Mouse (Mus musculus) gastrocnemius, postnatal 25 days (tissue): ENCODE results near the gene Gm17374. TPM values are rescaled to one million over a fixed set of nuclear protein-coding genes. Genes with fewer than 3 reads are reported as not detected.
A peak's percentile ranks its signal among the peaks of the same experiment; 100 is the strongest.
"Not testable (repeated sequence)": the region's sequence is repeated elsewhere in the genome, so short reads cannot be mapped to it uniquely, and the experiment has no call there.

Source experiments
- DNase-seq: peaks from one replicate; pipeline ENCODE4 v3.0.0; 2022
- long read RNA-seq, 2 experiments: library from polyadenylated mRNA; stranded (forward); transcript quantifications; one replicate each; pipeline ENCODE4 v2.0.0; 2021
- total RNA-seq, 2 experiments: library from RNA; stranded (reverse); gene quantifications; 1 replicate in 1 of 2; 2 replicates in 1 of 2; pipeline ENCODE4 v1.2.3; 2021

Gm17374 gene
- not detected for total RNA-seq
- long read RNA-seq, experiment 1, partial matches to known transcripts: 0 of 3 reads
- long read RNA-seq, experiment 1, other reads (novel, unspliced or antisense): 3 of 3 reads
- long read RNA-seq, experiment 2, partial matches to known transcripts: 0 of 2 reads
- long read RNA-seq, experiment 2, other reads (novel, unspliced or antisense): 2 of 2 reads

GRCm38 (mm10) chr2:140151743-140152142, at the start of gene Gm17374:
TSS of gene Gm17374 (plus strand) at chr2:140152043.
- DNase-seq: not testable (repeated sequence)

- DNase-seq: no peak
Measured at GRCm38 (mm10) chr2:140104951-140105350, 46.9 kb upstream of the Gm17374 start.

- DNase-seq: no peak
Measured at GRCm38 (mm10) chr2:140107641-140108040, 44.2 kb upstream of the Gm17374 start.

- DNase-seq: no peak
Measured at GRCm38 (mm10) chr2:140108945-140109344, 42.9 kb upstream of the Gm17374 start.

- peak; percentile 38 for DNase-seq
Measured at GRCm38 (mm10) chr2:140113851-140114250, 38.0 kb upstream of the Gm17374 start.

- no peak for DNase-seq
Measured at GRCm38 (mm10) chr2:140125516-140125915, 26.3 kb upstream of the Gm17374 start.

GRCm38 (mm10) chr2:140159186-140159730, 7.4 kb downstream of the Gm17374 start:
- no peak for DNase-seq

- DNase-seq: no peak
Measured at GRCm38 (mm10) chr2:140163351-140163854, 11.6 kb downstream of the Gm17374 start.

GRCm38 (mm10) chr2:140169057-140169456, 17.2 kb downstream of the Gm17374 start:
- DNase-seq: no peak

- peak; percentile 92 for DNase-seq
Measured at GRCm38 (mm10) chr2:140170127-140170802, 18.4 kb downstream of the Gm17374 start, which contains the start of the genes Esf1 and Ndufaf5. TSS of gene Esf1 (minus strand) at chr2:140170564. TSS of gene Ndufaf5 (plus strand) at chr2:140170649.

GRCm38 (mm10) chr2:140170803-140171553, 19.1 kb downstream of the Gm17374 start:
- no peak for DNase-seq

GRCm38 (mm10) chr2:140185685-140186210, 33.9 kb downstream of the Gm17374 start:
- not testable (repeated sequence) for DNase-seq

GRCm38 (mm10) chr2:140200713-140201112, 48.9 kb downstream of the Gm17374 start:
- DNase-seq: no peak

- no peak for DNase-seq
Measured at GRCm38 (mm10) chr2:140202573-140202972, 50.7 kb downstream of the Gm17374 start.

Other genes with a start within 250 kb of the Gm17374 start
- 1 to 10 TPM; 4.2 to 5.0 TPM for gene Tasp1, start 85.2 kb upstream of the Gm17374 start, total RNA-seq
- 10 to 100 TPM; 10.8 to 11.7 TPM for gene Esf1, start 18.5 kb downstream of the Gm17374 start, total RNA-seq
- 10 to 100 TPM; 37.5 to 41.7 TPM for gene Ndufaf5, start 18.6 kb downstream of the Gm17374 start, total RNA-seq
- under 1 TPM; 0.20 to 0.24 TPM for gene Sel1l2, start 237.7 kb downstream of the Gm17374 start, total RNA-seq
- 10 to 100 TPM; 12.7 to 17.0 TPM for gene Macrod2, start 243.3 kb downstream of the Gm17374 start, total RNA-seq